Mouse (Mus musculus) adrenal gland, adult 18-20 months (tissue): ENCODE results near the gene Negr1. TPM values are rescaled to one million over a fixed set of nuclear protein-coding genes. Genes with fewer than 3 reads are reported as not detected.

ENCODE experiments used
- DNase-seq, 2 experiments: peaks; one replicate each; pipeline ENCODE4 v3.0.0; 2021 to 2022; ENCODE audit warnings: low spot score in 2 of 2
- total RNA-seq, 2 experiments: library from RNA; stranded (reverse); gene quantifications; 1 replicate in 1 of 2; 2 replicates in 1 of 2; pipeline ENCODE4 v1.2.3; 2021

The Negr1 gene
- total RNA-seq, 2 experiments from 2014 or later = 10.2 to 15.4 TPM

- no peak for DNase-seq
These were observed 233.0 kb downstream of the Negr1 start for GRCm38 (mm10) chr3:156794610-156795009.

GRCm38 (mm10) chr3:156796061-156796691 lies 234.6 kb downstream of the Negr1 start:
- no peak for DNase-seq

GRCm38 (mm10) chr3:156799228-156799627 lies 237.6 kb downstream of the Negr1 start:
- no peak for DNase-seq

GRCm38 (mm10) chr3:156809836-156810235 lies 248.2 kb downstream of the Negr1 start:
- no peak for DNase-seq

- no peak for DNase-seq
These were observed 255.3 kb downstream of the Negr1 start for GRCm38 (mm10) chr3:156816938-156817337.

- DNase-seq = no peak
These were observed 255.9 kb downstream of the Negr1 start for GRCm38 (mm10) chr3:156817452-156817851.

- no peak for DNase-seq
These were observed 261.4 kb downstream of the Negr1 start for GRCm38 (mm10) chr3:156823039-156823438.

GRCm38 (mm10) chr3:156833920-156834319 lies 272.3 kb downstream of the Negr1 start:
- DNase-seq = no peak

GRCm38 (mm10) chr3:156838550-156838949 lies 277.0 kb downstream of the Negr1 start:
- DNase-seq = no peak

GRCm38 (mm10) chr3:156848385-156848784 lies 286.8 kb downstream of the Negr1 start:
- DNase-seq = no peak

- DNase-seq = no peak
These were observed 290.3 kb downstream of the Negr1 start for GRCm38 (mm10) chr3:156851921-156852320.

- DNase-seq = no peak
These were observed 308.8 kb downstream of the Negr1 start for GRCm38 (mm10) chr3:156870239-156870921.

- no peak for DNase-seq
These were observed 309.3 kb downstream of the Negr1 start for GRCm38 (mm10) chr3:156870922-156871257.

GRCm38 (mm10) chr3:156871641-156872196 lies 310.1 kb downstream of the Negr1 start:
- DNase-seq = no peak

- no peak for DNase-seq
These were observed 315.0 kb downstream of the Negr1 start for GRCm38 (mm10) chr3:156876551-156876950.

- no peak for DNase-seq
These were observed 320.5 kb downstream of the Negr1 start for GRCm38 (mm10) chr3:156882129-156882528.

GRCm38 (mm10) chr3:156883873-156884272 lies 322.3 kb downstream of the Negr1 start:
- no peak for DNase-seq

- DNase-seq = no peak
These were observed 324.1 kb downstream of the Negr1 start for GRCm38 (mm10) chr3:156885689-156886088.

- DNase-seq = no peak
These were observed 325.3 kb downstream of the Negr1 start for GRCm38 (mm10) chr3:156886915-156887314.

- DNase-seq = no peak
These were observed 329.4 kb downstream of the Negr1 start for GRCm38 (mm10) chr3:156890986-156891385.

GRCm38 (mm10) chr3:156895322-156895721 lies 333.7 kb downstream of the Negr1 start:
- DNase-seq = no peak

GRCm38 (mm10) chr3:156896106-156896505 lies 334.5 kb downstream of the Negr1 start:
- no peak for DNase-seq

GRCm38 (mm10) chr3:156896552-156896951 lies 335.0 kb downstream of the Negr1 start:
- DNase-seq = no peak
